Comparison of ENCODE assay signal across 1 mouse cellular context in genomic region chr7:28815230-28815629, GRCm38 (mm10).
A peak's percentile ranks its signal among the peaks of the same experiment; 100 is the strongest.
TF ChIP-seq lines count a peak whose summit lies in the region.

No protein-coding gene starts in this region.

TF ChIP-seq in MEL, 35 proteins besides CTCF, POLR2A, EP300 and RAD21:
- TF ChIP-seq POLR2AphosphoS5 (IDR thresholded peaks at IDR 0.05; ENCODE audit: borderline replicate concordance, low read depth, low read length) (no peak), TAL1 (IDR thresholded peaks at IDR 0.05; ENCODE audit: low read length) (no peak), SMC3 (IDR thresholded peaks at IDR 0.05; ENCODE audit: low read depth, low read length) (no peak), UBTF (IDR thresholded peaks at IDR 0.05; ENCODE audit: borderline replicate concordance, insufficient read depth, low read depth, low read length) (no peak), ETS1 (IDR thresholded peaks at IDR 0.05; ENCODE audit: low read depth, low read length) (no peak), MYB (IDR thresholded peaks at IDR 0.05; ENCODE audit: low read depth, low read length) (no peak), ZMIZ1 (IDR thresholded peaks at IDR 0.05; ENCODE audit: low read depth, low read length) (0 out of 2 replicates have a peak, but pooled peaks have one; percentile 36), CHD1 (IDR thresholded peaks at IDR 0.05; ENCODE audit: low read depth, low read length) (peak; percentile 75; the same call in 1 of the 2 replicates)
